Mouse (Mus musculus) spleen, adult 2 months (tissue): ENCODE data around the gene Ddx52.

Experiments used
- CTCF ChIP-seq: fragments of 200-500 bp; IDR thresholded peaks from 2 replicates; pipeline ENCODE4 v1.5.1; 2011; ENCODE audit warnings: mild to moderate bottlenecking, inconsistent platforms; ENCODE audit not compliant: insufficient read depth, insufficient read length, insufficient replicate concordance; ENCODE audit errors: extremely low read depth
- POLR2A ChIP-seq: fragments of 200-500 bp; IDR thresholded peaks from 2 replicates; pipeline ENCODE4 v1.6.1; 2011; ENCODE audit warnings: low read depth, low read length, inconsistent platforms

DNA sequence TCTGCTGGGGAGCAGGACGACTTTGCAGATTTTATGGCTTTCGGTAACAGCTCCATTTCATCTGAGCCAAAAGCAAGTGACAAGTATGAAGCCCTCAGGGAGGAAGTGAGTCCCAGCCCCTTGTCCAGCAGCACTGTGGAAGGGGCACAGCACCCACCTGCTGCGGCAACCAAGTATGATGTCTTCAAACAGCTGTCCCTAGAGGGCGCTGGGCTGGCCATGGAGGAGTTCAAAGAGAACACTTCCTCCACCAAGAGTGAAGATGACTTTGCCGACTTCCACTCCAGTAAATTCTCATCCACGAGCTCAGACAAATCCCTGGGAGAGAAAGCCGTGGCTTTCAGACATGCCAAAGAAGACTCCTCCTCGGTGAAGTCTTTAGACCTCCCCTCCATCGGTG is 67.1 kb downstream of the Ddx52 start:
- no peak for TF ChIP-seq POLR2A
- no peak for TF ChIP-seq CTCF
